In genomic region chr1:193397109-193397508, GRCm38 (mm10) we compare ENCODE assay signal across 21 mouse cellular contexts. TPM values are rescaled to one million over a fixed set of nuclear protein-coding genes. Genes with fewer than 3 reads are reported as not detected.
DNase-seq lines count a peak whose midpoint lies in the region; ATAC-seq and TF ChIP-seq lines count a peak whose summit lies in the region.
"Had no signal": no experiment of that assay in that cellular context is flagged by ENCODE, and none has a peak within 500 bp of the region (broad histone marks: within the 10 kb centered on the region; RNA-seq: fewer than 3 reads in every experiment).

No protein-coding gene starts in this region.

- peaks cover under 1% of the 10 kb centered on the region; the same call in 1 of the 2 replicates for H3K4me1 ChIP-seq in hindbrain, postnatal 0 days (ENCODE audit: insufficient read depth, low read length)
- H3K4me1 ChIP-seq in hindbrain, embryonic 10.5 days (replicated peaks) = 0 out of 2 replicates have a peak, but pooled peaks cover 5% of the 10 kb centered on the region
- peaks cover 7% of the 10 kb centered on the region; the same call in 1 of the 2 replicates for H3K4me1 ChIP-seq in midbrain, embryonic 10.5 days
- no peaks in the 10 kb centered on the region for H3K4me1 ChIP-seq in midbrain, embryonic 11.5 days (ENCODE audit: control insufficient read depth, insufficient read depth, low read length)
- H3K4me1 ChIP-seq: forebrain, embryonic 10.5 days had no signal

- no peaks in the 10 kb centered on the region for H3K9me3 ChIP-seq in hindbrain, postnatal 0 days (ENCODE audit: low read length)
- no peaks in the 10 kb centered on the region for H3K9me3 ChIP-seq in hindbrain, embryonic 10.5 days
- no peaks in the 10 kb centered on the region for H3K9me3 ChIP-seq in midbrain, embryonic 10.5 days (replicated peaks)
- H3K9me3 ChIP-seq in midbrain, embryonic 11.5 days (ENCODE audit: control insufficient read depth, low read length) = no peaks in the 10 kb centered on the region
- H3K9me3 ChIP-seq: embryonic facial prominence, embryonic 15.5 days; forebrain, embryonic 10.5 days; heart, embryonic 12.5 days had no signal

- no peak overlapping the region for H3K4me2 ChIP-seq in hindbrain, postnatal 0 days (ENCODE audit: low read depth, low read length)
- H3K4me2 ChIP-seq in midbrain, embryonic 11.5 days = no peak overlapping the region
- H3K4me2 ChIP-seq: embryonic facial prominence, embryonic 15.5 days; heart, embryonic 12.5 days had no signal

- H3K4me3 ChIP-seq in hindbrain, postnatal 0 days (ENCODE audit: low read length) = no peak overlapping the region
- no peak overlapping the region for H3K4me3 ChIP-seq in hindbrain, embryonic 10.5 days
- H3K4me3 ChIP-seq in midbrain, embryonic 10.5 days = no peak overlapping the region
- no peak overlapping the region for H3K4me3 ChIP-seq in midbrain, embryonic 11.5 days (ENCODE audit: low read depth, low read length)
- H3K4me3 ChIP-seq: embryonic facial prominence, embryonic 15.5 days; erythroblast, embryonic 14.5 days; forebrain, embryonic 10.5 days; gastrocnemius, adult 2 months; heart, embryonic 12.5 days had no signal

- H3K27ac ChIP-seq in hindbrain, postnatal 0 days = no peak overlapping the region
- H3K27ac ChIP-seq in hindbrain, embryonic 10.5 days = no peak overlapping the region
- 0 out of 2 replicates have a peak overlapping the region, but pooled peaks have one; percentile 28 for H3K27ac ChIP-seq in midbrain, embryonic 10.5 days (replicated peaks)
- no peak overlapping the region for H3K27ac ChIP-seq in midbrain, embryonic 11.5 days (ENCODE audit: low read depth, low read length)
- H3K27ac ChIP-seq: embryonic facial prominence, embryonic 15.5 days; forebrain, embryonic 10.5 days; gastrocnemius, adult 2 months had no signal

- peak; percentile 35 for DNase-seq in cerebellum, adult 9-10 months
- no peak for DNase-seq in cerebellum, adult 8-10 months
- DNase-seq in hindbrain, postnatal 0 days (ENCODE audit: low spot score) = no peak
- DNase-seq in hindbrain, embryonic 10.5 days (ENCODE audit: low spot score) = no peak
- DNase-seq in midbrain, embryonic 10.5 days (ENCODE audit: low spot score) = no peak
- DNase-seq in midbrain, embryonic 11.5 days (ENCODE audit: low spot score, missing footprints) = no peak
- peak; percentile 34 to 44 for DNase-seq in cerebellum, postnatal 25 days
- DNase-seq in spleen, adult 12 weeks (ENCODE audit: low spot score) = no peak
- DNase-seq: adrenal gland, postnatal 14 days; embryo, embryonic 11 days; gastrocnemius, adult 2 months; gastrocnemius, postnatal 25 days had no signal

- ATAC-seq in hindbrain, postnatal 0 days = 0 out of 2 replicates have a peak, but pooled peaks have one; percentile 59
- no peak for ATAC-seq in midbrain, embryonic 11.5 days (ENCODE audit: low FRiP score)
- ATAC-seq: activated CD4-positive, CD25-positive, alpha-beta regulatory T cell, adult 4 months; forebrain, embryonic 14.5 days; intestine, embryonic 16.5 days; Patski had no signal

- TF ChIP-seq CTCF in hindbrain, postnatal 0 days (IDR thresholded peaks at IDR 0.05; ENCODE audit: low read depth) = no peak

- H3K36me3 ChIP-seq in hindbrain, postnatal 0 days (ENCODE audit: insufficient read depth, low read length) = no peaks in the 10 kb centered on the region
- no peaks in the 10 kb centered on the region for H3K36me3 ChIP-seq in hindbrain, embryonic 10.5 days
- no peaks in the 10 kb centered on the region for H3K36me3 ChIP-seq in midbrain, embryonic 10.5 days
- H3K36me3 ChIP-seq in midbrain, embryonic 11.5 days (ENCODE audit: control insufficient read depth, insufficient read depth, low read length) = no peaks in the 10 kb centered on the region
- H3K36me3 ChIP-seq: embryonic facial prominence, embryonic 15.5 days; forebrain, embryonic 10.5 days; heart, embryonic 12.5 days had no signal

- H3K27me3 ChIP-seq in hindbrain, postnatal 0 days (ENCODE audit: insufficient read depth, low read length) = no peaks in the 10 kb centered on the region
- H3K27me3 ChIP-seq in hindbrain, embryonic 10.5 days (ENCODE audit: insufficient read depth, poor library complexity, severe bottlenecking) = no peaks in the 10 kb centered on the region; the same call in 1 of the 2 replicates
- no peaks in the 10 kb centered on the region for H3K27me3 ChIP-seq in midbrain, embryonic 10.5 days (ENCODE audit: low read depth, poor library complexity, severe bottlenecking)
- H3K27me3 ChIP-seq in midbrain, embryonic 11.5 days (ENCODE audit: control insufficient read depth, insufficient read depth, low read length) = no peaks in the 10 kb centered on the region
- H3K27me3 ChIP-seq: embryonic facial prominence, embryonic 15.5 days; heart, embryonic 12.5 days; Patski had no signal

- H3K9ac ChIP-seq in hindbrain, postnatal 0 days (replicated peaks; ENCODE audit: low read length) = no peak overlapping the region
- no peak overlapping the region for H3K9ac ChIP-seq in midbrain, embryonic 11.5 days (ENCODE audit: low read length)
- H3K9ac ChIP-seq: embryonic facial prominence, embryonic 15.5 days; heart, embryonic 12.5 days had no signal

RNA-seq across cellular contexts. Expression of gene Camk1g, which starts 27.0 kb away (rescaled TPM):
- 32.9 and 34.6 TPM in 2 replicates for total RNA-seq in hindbrain, postnatal 0 days (2014; rRNA removed)
- polyA plus RNA-seq in hindbrain, postnatal 0 days (2015; fragmentation: Nextera tagmentation; extraction: Ambion mirVana) = 30.9 and 35.1 TPM in 2 replicates
- 11.8 and 15.5 TPM in 2 replicates for polyA plus RNA-seq in hindbrain, embryonic 10.5 days (2016; fragmentation: Nextera tagmentation; extraction: Ambion mirVana)
- 12.8 and 18.4 TPM in 2 replicates for polyA plus RNA-seq in midbrain, embryonic 10.5 days (2016; fragmentation: Nextera tagmentation; extraction: Ambion mirVana)
- polyA plus RNA-seq in midbrain, embryonic 11.5 days (2014; fragmentation: Nextera tagmentation; extraction: Ambion mirVana) = 17.1 and 20.1 TPM in 2 replicates
- total RNA-seq: granulocyte monocyte progenitor cell, adult 5-6 weeks had no signal
- polyA plus RNA-seq: activated CD4-positive, CD25-positive, alpha-beta regulatory T cell, adult 4 months; erythroblast, embryonic 14.5 days had no signal

Comparison
In these comparisons a context has a peak if more than half of its experiments do, and no peak if none do; other contexts are left out.
1. DNase-seq: peak in cerebellum, adult 9-10 months (single experiment) and cerebellum, postnatal 25 days (2 of 2); none in cerebellum, adult 8-10 months (single experiment), hindbrain, postnatal 0 days (single experiment), hindbrain, embryonic 10.5 days (single experiment), midbrain, embryonic 10.5 days (single experiment), midbrain, embryonic 11.5 days (single experiment) and spleen, adult 12 weeks (single experiment).